In the genomic region with DNA sequence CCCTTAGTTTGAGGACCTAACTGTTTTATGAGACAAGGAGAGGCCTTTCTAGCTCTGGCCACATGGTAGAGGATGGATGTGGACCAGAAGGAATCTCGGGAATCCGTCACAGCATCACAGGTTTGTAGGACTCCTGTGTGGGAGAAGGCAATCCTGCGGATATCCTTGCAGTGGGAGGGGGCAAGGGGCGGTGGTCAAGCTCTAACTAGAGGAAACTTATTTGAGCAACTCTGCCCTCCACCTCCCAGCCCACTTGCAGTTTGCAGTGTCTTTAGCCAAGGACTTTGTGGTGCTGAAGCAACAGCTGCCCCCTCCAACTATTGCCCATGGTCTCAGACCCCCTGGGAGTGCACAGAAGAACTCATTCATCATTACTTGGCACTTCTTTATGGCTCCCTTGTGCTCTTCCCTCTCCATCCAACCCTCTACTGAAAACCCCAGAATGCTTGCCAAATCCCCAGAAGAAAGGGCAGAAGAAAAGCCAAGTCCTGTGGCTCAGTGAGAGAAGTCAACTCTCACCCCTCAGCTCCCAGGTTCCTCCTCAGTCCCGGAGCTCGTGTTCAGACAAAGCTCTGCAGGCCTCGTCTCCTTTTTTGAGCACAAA, we compare ENCODE assay signal across 14 mouse cellular contexts.
DNase-seq lines count a peak whose midpoint lies in the region; ATAC-seq lines count a peak whose summit lies in the region.
"Had no signal": no experiment of that assay in that cellular context is flagged by ENCODE, and none has a peak within 500 bp of the region (broad histone marks: within the 10 kb centered on the region; RNA-seq: fewer than 3 reads in every experiment).

No protein-coding gene starts in this region.

- H3K4me2 ChIP-seq in hindbrain, embryonic 14.5 days (replicated peaks), result no peak overlapping the region
- H3K4me2 ChIP-seq in midbrain, embryonic 15.5 days, result no peak overlapping the region
- H3K4me2 ChIP-seq: heart, embryonic 12.5 days had no signal

- H3K36me3 ChIP-seq in forebrain, embryonic 10.5 days (replicated peaks), result no peaks in the 10 kb centered on the region
- no peaks in the 10 kb centered on the region for H3K36me3 ChIP-seq in hindbrain, embryonic 14.5 days (replicated peaks; ENCODE audit: control insufficient read depth, insufficient read depth)
- H3K36me3 ChIP-seq in midbrain, embryonic 15.5 days (replicated peaks), result no peaks in the 10 kb centered on the region
- H3K36me3 ChIP-seq: heart, embryonic 12.5 days had no signal

- H3K9me3 ChIP-seq in forebrain, embryonic 10.5 days, result no peaks in the 10 kb centered on the region
- no peaks in the 10 kb centered on the region for H3K9me3 ChIP-seq in hindbrain, embryonic 14.5 days (ENCODE audit: control insufficient read depth, low read length)
- H3K9me3 ChIP-seq in midbrain, embryonic 15.5 days, result no peaks in the 10 kb centered on the region
- H3K9me3 ChIP-seq: heart, embryonic 12.5 days had no signal

- WGBS in forebrain, embryonic 10.5 days, result 83% methylated on average over 7 of the region's 7 CpGs
- 54% methylated on average over 7 of the region's 7 CpGs for WGBS in hindbrain, embryonic 14.5 days
- WGBS in midbrain, embryonic 15.5 days, result 61% methylated on average over 7 of the region's 7 CpGs

- H3K9ac ChIP-seq in hindbrain, embryonic 14.5 days, result peak overlapping the region; percentile 39
- no peak overlapping the region for H3K9ac ChIP-seq in midbrain, embryonic 15.5 days
- H3K9ac ChIP-seq: heart, embryonic 12.5 days had no signal

- H3K27me3 ChIP-seq in forebrain, embryonic 10.5 days (ENCODE audit: poor library complexity, severe bottlenecking), result no peaks in the 10 kb centered on the region
- H3K27me3 ChIP-seq in hindbrain, embryonic 14.5 days (ENCODE audit: control insufficient read depth, insufficient read depth, low read length), result no peaks in the 10 kb centered on the region
- no peaks in the 10 kb centered on the region for H3K27me3 ChIP-seq in midbrain, embryonic 15.5 days (replicated peaks)
- H3K27me3 ChIP-seq: heart, embryonic 12.5 days had no signal

- H3K4me3 ChIP-seq in forebrain, embryonic 10.5 days, result no peak overlapping the region
- no peak overlapping the region for H3K4me3 ChIP-seq in hindbrain, embryonic 14.5 days (replicated peaks; ENCODE audit: low read length)
- H3K4me3 ChIP-seq in midbrain, embryonic 15.5 days, result no peak overlapping the region
- H3K4me3 ChIP-seq: heart, embryonic 12.5 days had no signal

- ATAC-seq in hindbrain, embryonic 14.5 days (ENCODE audit: low FRiP score), result peak; percentile 67
- ATAC-seq in midbrain, embryonic 15.5 days (replicated peaks), result peak; percentile 38; the same call in 1 of the 2 replicates
- no peak for ATAC-seq in granulocyte monocyte progenitor cell, adult 5-6 weeks (replicated peaks; ENCODE audit: poor library complexity, severe bottlenecking)
- no peak for ATAC-seq in megakaryocyte progenitor cell, adult 5-6 weeks (replicated peaks; ENCODE audit: poor library complexity)
- no peak for ATAC-seq in megakaryocyte-erythroid progenitor cell, adult 5-6 weeks (replicated peaks; ENCODE audit: low FRiP score, low TSS enrichment, poor library complexity, severe bottlenecking)
- ATAC-seq: CD4-positive, CD25-positive, alpha-beta regulatory T cell, adult 4 months had no signal

- DNase-seq in heart, adult 11 months, result peak; percentile 76
- DNase-seq in heart, postnatal 10 days, result no peak
- no peak for DNase-seq in forebrain, embryonic 10.5 days (ENCODE audit: extremely low spot score, low spot score)
- DNase-seq in hindbrain, embryonic 14.5 days (ENCODE audit: low spot score), result peak; percentile 60
- DNase-seq: kidney, adult 9 months; liver; retina, postnatal 1 day; thymus, adult 2 months had no signal

- H3K27ac ChIP-seq in forebrain, embryonic 10.5 days, result peak overlapping the region; percentile 81
- peak overlapping the region; percentile 91 for H3K27ac ChIP-seq in hindbrain, embryonic 14.5 days
- H3K27ac ChIP-seq in midbrain, embryonic 15.5 days, result peak overlapping the region; percentile 87

- intact Hi-C loops in heart, postnatal 10 days (cut with DNase I), result no loop called here

- peaks cover 45% of the 10 kb centered on the region for H3K4me1 ChIP-seq in forebrain, embryonic 10.5 days
- H3K4me1 ChIP-seq in hindbrain, embryonic 14.5 days (replicated peaks; ENCODE audit: control insufficient read depth, insufficient read depth, low read length), result peaks cover 31% of the 10 kb centered on the region
- peaks cover 39% of the 10 kb centered on the region for H3K4me1 ChIP-seq in midbrain, embryonic 15.5 days
- H3K4me1 ChIP-seq: heart, embryonic 12.5 days had no signal

Comparison
In these comparisons a context has a peak if more than half of its experiments do, and no peak if none do; other contexts are left out.
1. DNase-seq: peak in heart, adult 11 months (single experiment) and hindbrain, embryonic 14.5 days (single experiment); none in heart, postnatal 10 days (0 of 2) and forebrain, embryonic 10.5 days (single experiment).
2. ATAC-seq: peak in hindbrain, embryonic 14.5 days (single experiment) and midbrain, embryonic 15.5 days (single experiment); none in granulocyte monocyte progenitor cell, adult 5-6 weeks (single experiment), megakaryocyte progenitor cell, adult 5-6 weeks (single experiment) and megakaryocyte-erythroid progenitor cell, adult 5-6 weeks (single experiment).
3. Peak in every context shown above with its lines, with median percentiles within 50 percentile points of each other: H3K27ac ChIP-seq.